Mouse (Mus musculus): ENCODE measurements around the gene Bglap3.

DNA sequence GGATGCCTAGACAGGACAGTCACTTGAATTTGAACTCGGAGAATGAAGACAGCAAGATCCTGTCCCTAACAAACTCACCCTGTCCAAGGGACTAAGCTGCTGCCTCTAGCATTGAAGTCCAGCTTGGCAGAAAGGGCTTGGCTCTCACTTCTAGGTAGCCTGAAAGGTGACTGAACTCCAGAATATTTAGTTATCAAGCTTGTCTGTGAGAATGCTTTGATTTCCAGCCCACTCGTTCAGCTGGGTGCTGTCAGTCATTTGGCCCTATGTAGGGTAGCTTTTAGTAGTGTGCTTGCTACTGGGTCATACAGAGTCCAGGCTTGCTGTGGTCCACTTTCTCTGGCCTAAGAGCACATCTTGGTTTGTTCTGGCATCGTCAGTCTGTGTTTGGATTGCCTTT is 33.5 kb downstream of the Bglap3 start:
- TF ChIP-seq CTCF (IDR thresholded peaks at IDR 0.05; ENCODE audit: borderline replicate concordance, insufficient read depth, low read length) (no peak), POLR2A (IDR thresholded peaks at IDR 0.05; ENCODE audit: low read depth, low read length) (no peak)
